Mouse (Mus musculus): ENCODE data around the gene Tbc1d1.
A peak's percentile ranks its signal among the peaks of the same experiment; 100 is the strongest.

Tbc1d1 gene

DNA sequence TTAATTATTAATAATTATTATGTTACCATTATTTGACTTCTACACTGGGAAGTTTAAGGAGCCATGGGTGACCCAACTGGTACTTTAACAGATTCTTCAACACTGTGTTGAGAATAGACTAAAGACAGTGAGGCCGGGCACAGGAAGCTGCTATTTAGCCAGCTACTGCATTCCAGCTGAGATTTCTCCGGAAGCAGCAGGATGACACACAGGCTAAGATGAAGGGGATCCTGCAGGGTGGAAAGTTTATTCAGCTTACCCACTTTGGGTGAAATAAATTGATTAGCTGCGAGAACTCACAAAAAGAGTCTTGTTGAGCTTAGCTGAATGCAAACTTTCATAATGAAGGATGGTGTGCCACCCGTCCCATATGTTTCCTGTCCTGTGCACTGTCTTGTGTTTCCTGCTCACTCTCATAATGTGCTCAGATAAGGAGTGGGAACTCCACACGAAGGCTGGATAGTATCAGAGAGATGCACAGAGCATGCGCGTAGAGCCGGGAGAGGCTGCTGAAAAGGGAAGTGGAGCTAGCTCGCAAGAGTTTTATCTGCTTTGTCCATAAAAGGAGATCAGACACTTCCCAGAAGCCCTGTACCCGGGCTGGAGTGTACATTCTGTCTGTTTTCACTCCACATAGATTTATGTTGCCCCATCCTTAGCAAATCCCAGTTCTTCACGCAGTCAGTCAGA, at the start of gene Tbc1d1:
Gene Tbc1d1 (plus strand): TSS at position 445 of the 690 bp plus-strand sequence.
- DNase-seq (ENCODE audit: low spot score), result peak; percentile 27

DNA sequence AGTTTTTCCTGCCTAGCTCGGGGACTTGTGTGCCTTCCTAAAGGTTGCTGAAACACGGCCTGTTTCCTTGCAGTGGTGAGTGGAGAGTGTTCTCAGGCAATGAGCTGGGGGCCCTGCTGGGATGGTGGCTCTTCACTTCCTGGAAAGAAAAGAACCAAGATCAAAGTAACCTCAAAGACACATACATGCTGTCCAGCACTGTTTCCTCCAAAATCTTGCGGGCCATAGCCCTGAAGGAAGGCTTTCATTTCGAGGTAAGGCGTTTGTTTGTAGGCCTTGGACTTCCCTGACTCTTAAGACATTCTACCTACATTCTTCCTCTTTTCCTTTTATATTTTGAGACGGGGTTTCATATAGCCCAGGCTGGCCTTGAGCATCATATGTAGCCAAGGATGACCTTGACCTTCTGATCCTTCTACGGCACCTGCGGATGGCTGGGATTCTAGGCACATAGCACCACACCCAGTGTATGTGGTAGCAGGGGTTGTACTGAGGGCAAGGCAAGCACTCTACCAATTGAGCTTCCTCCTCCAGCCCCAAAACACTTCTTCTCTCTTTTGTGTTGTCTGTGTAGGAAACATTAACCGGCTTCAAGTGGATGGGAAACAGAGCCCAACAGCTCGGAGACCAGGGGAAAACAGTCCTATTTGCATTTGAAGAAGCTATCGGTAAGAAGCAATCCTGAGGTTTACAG, 48.4 kb upstream of the Tbc1d1 start:
- DNase-seq (ENCODE audit: low spot score), result no peak

- DNase-seq (ENCODE audit: low spot score), result no peak
Observed at GRCm38 (mm10) chr5:64109217-64109616, 46.9 kb upstream of the Tbc1d1 start.

DNA sequence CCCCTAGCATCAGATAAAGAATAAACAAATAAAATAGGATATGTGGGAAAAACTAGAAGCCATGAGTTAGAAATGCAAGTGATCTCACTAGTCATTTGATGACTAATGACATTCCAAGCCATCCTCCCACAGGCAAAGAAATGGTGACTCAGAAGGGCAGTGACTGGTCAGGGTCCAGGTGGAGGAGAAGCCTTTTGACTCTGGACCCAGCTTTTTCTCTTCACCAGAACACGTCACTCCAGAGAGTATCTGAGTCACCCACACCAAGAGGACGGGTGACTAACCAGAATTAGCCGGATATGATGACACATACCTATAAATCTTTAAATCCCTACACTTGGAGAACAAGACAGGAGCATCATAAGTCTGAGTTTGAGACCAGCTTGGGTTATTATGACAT, 43.7 kb upstream of the Tbc1d1 start:
- DNase-seq (ENCODE audit: low spot score), result no peak

DNA sequence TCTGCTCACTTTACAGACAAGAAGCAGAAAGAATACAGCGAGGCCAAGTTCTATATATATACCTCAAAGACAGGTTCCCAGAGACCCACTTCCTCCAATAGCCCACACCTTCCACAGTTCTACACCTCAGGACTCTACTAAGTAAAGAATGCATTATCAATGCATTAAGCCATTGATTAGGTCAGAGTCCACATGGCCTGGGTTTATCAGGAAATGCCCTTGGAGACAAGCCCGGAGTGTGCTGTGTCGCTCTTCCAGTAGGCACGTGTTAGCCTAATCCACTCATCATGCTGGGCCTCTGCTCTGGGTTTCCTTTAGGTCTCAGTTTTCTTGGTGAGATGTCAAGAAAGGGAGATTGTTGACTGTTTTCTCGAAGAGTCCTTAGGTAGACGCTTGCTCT, 41.9 kb upstream of the Tbc1d1 start:
- no peak for DNase-seq (ENCODE audit: low spot score)

- no peak for DNase-seq (ENCODE audit: low spot score)
Observed at GRCm38 (mm10) chr5:64117191-64117590, 38.9 kb upstream of the Tbc1d1 start.

GRCm38 (mm10) chr5:64125783-64126182, 30.3 kb upstream of the Tbc1d1 start:
- DNase-seq (ENCODE audit: low spot score), result no peak

DNA sequence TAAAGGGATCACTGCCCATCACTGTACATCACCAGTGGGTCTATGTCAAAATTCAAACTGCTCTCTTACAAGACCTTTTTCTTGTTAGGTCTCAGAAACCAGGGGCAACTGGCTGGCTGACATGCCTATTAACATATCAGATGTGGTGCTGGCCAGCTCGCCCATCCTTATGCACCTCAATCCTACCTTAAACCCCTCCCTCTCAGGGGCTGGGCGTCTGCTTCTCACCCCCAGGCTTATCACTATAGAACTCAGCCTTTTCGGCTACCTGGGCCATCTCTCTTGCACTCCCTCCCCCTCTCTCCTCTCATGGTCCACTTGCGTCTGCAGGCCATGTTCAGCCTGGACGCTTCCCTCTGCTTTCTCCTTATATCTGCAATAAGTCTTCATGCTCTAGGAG, 24.6 kb upstream of the Tbc1d1 start:
- no peak for DNase-seq (ENCODE audit: low spot score)

DNA sequence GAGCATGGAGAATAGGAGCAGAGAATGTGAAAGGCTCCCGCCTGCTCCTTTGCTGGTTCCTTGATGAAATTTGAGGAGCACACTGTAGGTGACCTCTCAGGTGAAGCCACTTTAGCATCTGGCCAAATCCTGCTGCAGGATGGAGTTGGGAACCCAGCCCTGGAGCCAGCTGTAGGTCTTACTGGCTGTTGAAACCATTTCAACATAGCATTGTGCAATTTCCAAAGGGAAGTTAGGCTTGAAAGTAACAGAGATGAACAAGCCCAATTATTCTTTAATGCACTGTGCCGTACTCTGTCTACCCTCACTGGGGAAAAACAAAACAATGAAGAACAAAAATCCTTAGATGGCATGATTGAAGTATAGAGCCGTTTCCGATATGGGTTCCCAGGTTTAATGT, 22.2 kb upstream of the Tbc1d1 start:
- no peak for DNase-seq (ENCODE audit: low spot score)

DNA sequence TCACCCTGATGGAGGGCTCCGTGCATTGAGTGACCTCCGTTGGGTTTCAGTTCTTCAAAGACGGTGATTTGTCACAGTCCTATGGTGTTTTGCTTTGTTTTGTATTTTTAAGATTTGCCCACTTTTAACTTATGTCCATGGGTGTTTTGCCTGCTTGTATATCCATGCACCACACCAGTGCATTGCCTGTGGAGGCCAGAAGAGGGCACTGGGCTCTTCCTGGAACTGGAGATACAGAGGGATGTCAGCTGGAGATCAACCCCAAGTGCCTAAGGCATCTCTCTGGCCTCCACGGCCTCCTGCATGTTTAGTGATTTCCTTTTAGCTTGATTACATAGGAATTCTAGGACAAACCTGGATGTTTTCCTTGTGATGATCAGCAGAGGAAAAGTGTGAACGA, 19.8 kb upstream of the Tbc1d1 start:
- DNase-seq (ENCODE audit: low spot score), result no peak

DNA sequence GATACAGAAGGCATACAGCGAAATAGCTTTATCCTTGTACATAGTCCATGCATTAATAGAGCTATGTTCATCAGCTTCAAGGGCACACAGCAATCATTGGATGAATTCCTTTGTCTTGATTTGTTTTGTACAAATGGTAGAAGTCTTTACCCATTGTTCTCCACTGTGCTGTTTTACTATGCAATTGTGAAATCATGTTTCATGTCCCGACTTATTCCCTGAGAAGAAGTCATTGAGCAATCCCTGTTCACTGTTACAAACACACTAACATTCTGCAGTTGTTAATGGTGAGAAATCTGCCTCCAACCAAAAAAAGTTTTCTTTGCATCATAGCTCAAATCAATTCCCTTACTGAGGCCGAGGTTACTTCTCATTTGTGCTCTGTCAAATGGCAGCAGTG, 15.9 kb upstream of the Tbc1d1 start:
- DNase-seq (ENCODE audit: low spot score), result no peak

DNA sequence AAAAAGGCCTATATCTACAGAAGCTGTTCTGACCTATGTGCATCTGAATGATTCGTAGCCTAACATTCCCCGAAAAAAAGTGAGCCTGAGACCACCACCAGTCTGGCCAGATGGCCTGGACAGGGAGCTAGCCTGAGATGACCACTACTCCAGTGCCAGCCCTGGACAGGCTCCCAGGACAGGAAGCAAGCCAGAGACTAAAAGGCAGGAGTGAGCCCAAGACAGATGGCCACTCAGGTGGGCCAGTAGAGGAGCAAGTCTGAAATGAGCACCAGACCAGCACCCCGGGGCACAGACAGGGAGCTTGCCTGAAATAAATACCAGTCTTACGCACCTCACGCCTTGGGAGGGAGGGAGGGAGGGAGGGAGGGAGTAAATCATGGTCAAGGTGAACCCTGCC, 11.8 kb upstream of the Tbc1d1 start:
- DNase-seq (ENCODE audit: low spot score), result no peak

DNA sequence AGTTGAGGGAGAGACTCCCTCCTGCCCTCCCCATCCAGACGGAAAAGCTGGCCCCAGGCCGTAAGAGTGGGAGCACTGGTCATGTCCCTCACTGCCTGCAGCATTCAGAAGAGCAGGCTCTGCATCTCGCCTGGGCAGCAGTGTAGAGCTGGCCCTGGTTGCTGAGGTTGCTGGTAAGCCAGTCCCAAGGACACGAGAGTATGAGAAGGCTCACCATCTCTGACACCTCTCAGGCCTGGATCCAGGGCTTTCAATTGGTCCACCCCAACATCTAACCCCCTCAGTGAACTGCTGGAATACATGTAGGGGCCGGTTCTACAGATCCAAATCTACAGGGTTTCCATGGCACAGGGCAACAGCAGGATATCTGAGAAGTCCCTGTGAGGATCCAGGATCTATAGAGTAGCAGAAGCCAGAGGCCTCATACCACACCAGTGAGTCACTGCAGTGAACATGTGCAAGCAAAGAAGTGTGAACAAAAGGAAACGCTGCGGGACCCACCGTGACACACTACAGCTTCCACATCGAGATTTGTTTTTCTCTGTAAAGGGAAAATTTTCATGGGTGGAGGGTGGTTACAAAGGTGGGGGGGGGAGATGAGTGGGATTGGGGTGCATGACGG, 9.6 kb upstream of the Tbc1d1 start:
- DNase-seq (ENCODE audit: low spot score), result no peak

DNA sequence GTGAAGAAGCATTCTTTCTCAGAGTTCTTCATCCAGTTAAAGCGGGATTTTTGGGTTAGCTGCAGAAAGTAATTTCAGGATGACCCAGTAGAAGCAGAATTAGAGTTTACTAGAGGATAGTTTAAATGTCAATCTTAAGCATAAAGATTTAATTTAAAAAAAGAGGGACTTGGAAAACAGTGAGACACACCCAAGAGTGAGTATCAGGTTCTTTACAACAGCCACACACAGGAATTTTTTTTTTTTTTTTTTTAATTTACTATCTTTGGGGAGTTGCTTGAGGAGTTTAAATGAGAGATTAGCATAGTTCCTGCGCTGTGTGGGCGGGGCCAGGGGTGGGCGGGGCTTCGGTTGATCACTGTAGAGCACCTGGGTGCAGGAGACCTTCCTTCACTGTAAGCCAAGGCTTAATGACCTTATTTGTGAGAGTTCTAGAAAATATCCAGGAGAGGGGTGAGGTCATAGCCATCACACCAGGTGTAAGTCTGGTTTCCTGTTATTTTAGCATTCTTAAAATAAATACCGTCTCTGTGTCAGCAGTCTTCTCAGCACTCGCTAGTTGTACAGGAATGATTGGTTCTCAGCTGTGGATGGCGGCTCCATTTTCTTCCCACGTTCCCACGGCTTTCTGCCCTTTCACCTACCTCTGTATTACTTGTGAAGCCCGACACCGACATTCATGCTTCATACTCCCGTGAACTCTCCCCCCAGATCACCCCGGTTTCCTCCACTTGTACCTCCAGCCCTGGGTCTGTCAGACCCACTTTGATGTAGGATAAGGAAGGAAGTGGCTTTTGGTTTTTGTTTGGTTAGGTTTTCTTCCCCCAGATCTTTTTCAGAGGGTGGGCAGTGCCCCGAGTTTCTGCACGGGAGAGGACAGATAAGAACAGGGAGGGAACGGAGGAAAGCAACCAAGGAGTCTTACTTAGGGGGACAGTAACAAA, 6.6 kb upstream of the Tbc1d1 start:
- DNase-seq (ENCODE audit: low spot score), result no peak

DNA sequence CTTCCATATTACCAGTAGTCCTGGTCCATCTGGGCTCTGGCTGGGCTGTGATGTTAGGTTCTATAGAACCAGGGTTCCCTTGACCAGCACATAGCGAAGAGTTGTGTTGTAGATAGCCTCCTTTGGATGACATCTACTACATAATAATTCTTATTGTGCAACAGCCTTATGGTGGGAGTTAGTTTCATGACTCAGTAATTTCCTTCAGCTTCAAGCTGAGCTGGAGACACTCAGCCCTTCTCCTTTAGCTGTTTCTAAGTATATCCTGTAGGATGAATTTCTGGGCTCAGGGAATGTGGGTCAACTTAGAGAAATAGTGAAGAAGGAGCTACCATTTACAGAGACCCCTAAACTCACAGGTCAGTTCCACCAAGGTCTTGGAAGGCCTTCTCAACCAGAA, 2.8 kb upstream of the Tbc1d1 start:
- DNase-seq (ENCODE audit: low spot score), result no peak

- no peak for DNase-seq (ENCODE audit: low spot score)
Observed at GRCm38 (mm10) chr5:64156579-64156978, 474 bp downstream of the Tbc1d1 start.

- no peak for DNase-seq (ENCODE audit: low spot score)
Observed at GRCm38 (mm10) chr5:64157926-64158325, 1.8 kb downstream of the Tbc1d1 start.

GRCm38 (mm10) chr5:64158501-64158900, 2.4 kb downstream of the Tbc1d1 start:
- no peak for DNase-seq (ENCODE audit: low spot score)

DNA sequence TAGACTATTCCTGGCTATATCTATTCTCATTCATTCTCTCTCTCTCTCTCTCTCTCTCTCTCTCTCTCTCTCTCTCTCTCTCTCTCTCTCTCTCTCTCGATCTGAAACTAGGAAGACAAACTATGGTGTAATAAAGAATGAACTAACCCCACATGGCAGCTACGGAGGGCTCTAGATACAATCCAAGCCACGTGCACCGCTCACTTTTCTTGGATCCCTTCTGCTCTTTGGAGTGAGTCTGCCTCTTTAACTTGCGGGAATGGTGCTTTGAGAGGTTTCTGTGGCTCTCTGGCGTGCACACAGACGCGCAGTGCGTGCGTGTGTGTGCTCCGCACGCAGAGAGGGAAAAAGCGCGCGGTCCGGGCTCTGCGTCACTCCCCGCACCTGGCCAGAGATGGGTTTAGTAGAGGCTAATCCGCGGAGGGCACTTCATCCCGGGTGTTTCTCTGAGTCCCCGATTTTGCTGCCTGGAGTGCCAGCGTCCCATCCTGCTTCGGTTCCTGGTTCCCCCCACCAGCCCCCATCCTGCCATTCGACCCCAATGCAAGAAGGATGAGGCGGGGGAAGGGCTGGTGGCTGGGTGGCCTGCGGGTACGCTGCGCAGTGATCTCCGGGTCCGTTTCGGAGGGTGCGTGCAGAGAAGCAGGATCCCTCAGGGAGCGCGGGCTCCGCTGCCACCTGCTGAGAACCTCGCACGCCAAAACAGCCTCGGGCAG, 3.1 kb downstream of the Tbc1d1 start:
- DNase-seq (ENCODE audit: low spot score), result no peak

GRCm38 (mm10) chr5:64159781-64160704, 3.9 kb downstream of the Tbc1d1 start:
- DNase-seq (ENCODE audit: low spot score), result peak; percentile 57

Measured in ovary, postnatal 36 days (tissue).